Mouse (Mus musculus) adipocyte (in vitro differentiated cells): Measurements from ENCODE around the gene Zfp983.
"Not testable (repeated sequence)": the region's sequence is repeated elsewhere in the genome, so short reads cannot be mapped to it uniquely, and the experiment has no call there.

Experiments
- DNase-seq: peaks from one replicate; pipeline ENCODE4 v3.0.0-alpha.2; 2016; ENCODE audit warnings: low spot score

Zfp983 gene

DNA sequence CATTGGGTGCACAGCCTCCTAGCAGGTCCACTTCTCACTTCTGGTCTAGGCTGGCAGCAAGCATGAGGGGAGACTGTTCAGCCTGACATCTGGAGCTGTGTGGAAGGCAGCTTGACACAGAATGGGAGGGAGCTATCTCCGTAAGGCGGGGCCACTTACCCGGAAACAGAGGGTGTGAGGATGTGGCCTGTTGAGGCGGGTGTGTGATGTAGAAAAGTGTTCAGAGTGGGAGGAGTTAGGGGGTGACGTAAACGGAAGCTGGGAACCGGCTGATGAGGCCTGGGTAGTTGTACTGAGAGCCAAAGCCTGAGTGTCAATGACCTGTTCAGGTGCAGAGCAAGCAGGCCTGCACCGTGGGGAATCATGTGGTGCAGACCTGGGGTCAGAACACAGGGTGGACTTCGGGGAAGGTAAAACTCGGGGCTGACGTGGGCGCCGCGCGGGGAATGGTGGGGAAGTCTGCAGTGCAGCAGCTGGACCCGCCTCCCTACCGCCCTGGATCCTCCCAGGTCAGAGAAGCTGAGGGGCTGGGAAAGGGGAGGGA lies at the start of gene Zfp983:
Gene Zfp983 (plus strand): TSS at position 261 of the 544 bp plus-strand sequence.
- DNase-seq = peak; percentile 98

DNA sequence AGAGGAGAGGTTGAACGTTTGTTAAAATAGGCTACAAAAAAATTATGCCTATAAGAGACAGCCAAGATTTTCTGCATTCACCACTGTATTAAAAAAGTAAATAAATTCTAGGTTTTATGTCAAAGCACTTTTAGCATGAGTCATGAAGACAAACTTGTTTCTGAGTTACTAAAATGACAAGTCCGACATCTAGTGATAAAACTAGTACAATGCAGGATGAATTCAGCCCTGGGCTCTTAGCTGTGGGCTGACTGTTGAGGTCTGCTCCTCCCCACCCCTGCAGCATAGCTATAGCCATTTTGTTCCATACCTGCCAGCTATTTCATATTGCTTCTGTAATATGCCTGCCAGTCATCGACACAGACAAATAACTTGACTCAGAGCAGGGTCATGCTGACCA lies 34.1 kb upstream of the Zfp983 start:
- peak; percentile 61 for DNase-seq

DNA sequence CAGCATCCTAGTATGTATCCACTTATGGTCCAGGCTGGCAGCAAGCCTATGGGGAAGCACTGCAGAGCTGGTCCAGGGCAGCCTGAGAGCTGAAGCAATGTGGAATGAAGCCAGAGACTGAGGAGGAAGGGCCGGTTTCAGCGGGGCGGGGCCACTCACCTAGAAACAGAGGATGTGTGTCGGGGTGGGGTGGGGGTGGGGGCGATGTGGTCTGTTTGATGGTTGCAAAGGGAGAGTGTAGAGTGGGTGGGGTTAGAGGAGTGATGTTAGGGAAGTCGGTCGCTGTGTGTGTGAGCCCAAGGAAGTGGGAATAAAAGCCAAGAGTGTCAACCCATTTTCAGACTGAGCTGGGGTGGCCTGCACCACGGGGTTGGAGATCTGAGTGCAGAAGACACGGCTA lies 33.1 kb upstream of the Zfp983 start:
- DNase-seq = no peak

DNA sequence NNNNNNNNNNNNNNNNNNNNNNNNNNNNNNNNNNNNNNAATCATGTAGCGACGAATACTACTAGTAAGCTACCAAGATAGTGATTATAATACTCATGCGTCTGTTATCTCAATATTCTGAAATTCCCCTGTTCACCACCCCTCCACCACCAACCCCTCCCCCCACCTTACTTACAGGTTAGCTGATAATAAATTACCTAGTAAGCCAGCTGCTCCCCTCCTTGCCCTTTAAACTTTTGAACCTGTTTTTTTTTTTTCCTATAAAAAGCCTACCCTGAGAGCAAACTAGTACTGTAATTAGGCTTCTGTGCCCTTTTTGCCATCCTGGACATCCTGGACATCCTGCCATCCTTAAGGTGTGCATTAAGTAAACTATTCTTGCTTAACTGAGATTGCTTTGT lies 26.8 kb upstream of the Zfp983 start:
- no peak for DNase-seq

DNA sequence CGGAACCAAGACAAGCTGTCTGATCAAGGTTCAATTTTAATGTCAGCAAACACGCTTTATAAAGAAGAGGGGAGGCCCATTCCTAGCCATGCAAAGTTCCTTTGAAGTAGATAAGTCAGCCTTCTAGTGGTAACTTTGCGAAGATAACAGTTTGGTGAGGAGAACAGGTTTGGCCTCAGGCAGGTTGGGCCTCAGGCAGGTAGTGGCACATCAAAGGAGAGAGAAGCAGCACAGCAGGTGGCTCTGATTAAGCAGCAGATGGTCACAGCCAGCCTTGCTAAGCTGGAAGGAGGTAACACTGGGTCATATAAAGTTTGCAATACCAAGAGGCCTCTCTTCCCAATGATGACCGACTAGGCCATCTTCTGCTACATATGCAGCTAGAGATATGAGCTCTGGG lies 14.7 kb upstream of the Zfp983 start:
- DNase-seq = not testable (repeated sequence)

DNA sequence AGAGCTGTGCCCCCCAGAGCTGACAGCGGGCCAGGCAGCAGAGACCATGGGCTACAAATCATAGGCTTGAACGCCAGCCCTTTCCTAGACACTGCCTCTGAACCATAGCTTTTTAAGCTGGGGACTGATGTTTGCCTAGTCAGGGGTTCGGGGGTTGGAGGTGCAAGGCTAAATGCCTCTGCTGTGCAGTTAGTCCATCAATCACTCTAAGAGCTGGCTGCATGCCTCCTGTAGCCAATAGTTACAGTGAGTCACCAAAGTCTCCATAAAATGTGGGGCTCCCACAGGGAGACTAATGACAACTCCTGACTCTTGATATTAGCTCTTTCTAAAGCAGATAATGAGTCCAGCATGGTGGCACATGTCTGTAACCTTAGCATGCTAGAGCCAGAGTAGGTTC lies 1.6 kb upstream of the Zfp983 start:
- peak; percentile 77 for DNase-seq

DNA sequence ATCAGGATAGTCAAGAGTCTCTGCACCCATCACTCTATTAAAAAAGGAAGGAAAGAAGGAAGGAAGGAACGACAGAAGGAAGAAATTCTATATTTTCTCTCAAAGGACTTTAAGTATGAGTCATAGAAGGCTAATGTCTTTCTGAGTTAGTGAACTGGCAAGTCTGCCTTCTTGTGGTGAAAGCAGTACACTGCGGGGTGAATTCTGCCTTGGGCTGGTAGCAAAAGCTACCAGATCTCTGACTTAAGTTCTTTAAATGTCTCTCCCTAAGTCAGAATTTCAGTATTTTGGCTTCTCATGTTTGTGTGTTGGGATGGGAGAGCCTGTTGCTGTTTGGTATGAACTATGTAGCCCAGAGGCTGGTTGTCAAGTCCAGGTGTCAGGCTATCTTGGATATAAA lies 488 bp upstream of the Zfp983 start:
- peak; percentile 82 for DNase-seq

DNA sequence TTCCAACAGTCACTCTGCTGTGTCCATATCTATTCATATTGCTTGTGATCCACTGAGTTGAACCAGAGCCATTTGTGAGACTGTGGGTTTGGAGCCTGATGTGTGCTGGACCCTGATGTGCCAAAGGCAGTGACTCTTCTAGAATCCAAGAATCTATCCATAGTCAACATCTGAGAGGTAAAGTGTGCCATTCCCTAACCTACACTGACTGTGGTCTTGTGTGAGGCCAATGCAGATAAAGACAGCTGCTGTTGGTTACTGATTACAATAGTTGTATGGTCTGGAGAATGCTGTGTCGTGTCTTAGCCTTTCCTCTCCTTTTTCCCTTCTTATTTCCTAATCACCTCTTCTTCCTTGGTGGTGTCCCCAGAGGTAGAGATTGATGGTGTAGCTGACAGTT lies 28.4 kb downstream of the Zfp983 start:
- DNase-seq = not testable (repeated sequence)

DNA sequence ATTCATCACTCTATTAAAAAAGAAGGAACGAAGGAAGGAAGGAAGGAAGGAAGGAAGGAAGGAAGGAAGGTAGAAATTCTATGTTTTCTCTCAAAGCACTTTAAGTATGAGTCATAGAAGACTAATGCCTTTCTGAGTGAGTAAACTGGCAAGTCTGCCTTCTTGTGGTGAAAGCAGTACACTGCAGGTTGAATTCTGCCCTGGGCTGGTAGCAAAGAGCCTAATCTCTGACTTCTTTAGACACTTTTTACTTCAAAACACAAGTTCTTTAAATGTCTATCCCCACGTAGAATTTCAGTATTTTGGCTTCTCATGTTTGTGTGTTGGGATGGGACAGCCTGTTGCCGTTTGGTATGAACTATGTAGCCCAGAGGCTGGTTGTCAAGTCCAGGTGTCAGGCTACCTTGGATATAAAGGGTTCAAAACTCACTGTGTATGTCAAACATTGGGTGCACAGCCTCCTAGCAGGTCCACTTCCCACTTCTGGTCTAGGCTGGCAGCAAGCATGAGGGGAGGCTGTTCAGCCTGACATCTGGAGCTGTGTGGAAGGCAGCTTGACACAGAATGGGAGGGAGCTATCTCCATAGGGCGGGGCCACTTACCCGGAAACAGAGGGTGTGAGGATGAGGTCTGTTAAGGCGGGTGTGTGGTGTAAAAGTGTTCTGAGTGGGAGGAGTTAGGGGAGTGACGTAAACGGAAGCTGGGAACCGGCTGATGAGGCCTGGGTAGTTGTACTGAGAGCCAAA lies 29.0 kb downstream of the Zfp983 start:
- peak; percentile 98 for DNase-seq

DNA sequence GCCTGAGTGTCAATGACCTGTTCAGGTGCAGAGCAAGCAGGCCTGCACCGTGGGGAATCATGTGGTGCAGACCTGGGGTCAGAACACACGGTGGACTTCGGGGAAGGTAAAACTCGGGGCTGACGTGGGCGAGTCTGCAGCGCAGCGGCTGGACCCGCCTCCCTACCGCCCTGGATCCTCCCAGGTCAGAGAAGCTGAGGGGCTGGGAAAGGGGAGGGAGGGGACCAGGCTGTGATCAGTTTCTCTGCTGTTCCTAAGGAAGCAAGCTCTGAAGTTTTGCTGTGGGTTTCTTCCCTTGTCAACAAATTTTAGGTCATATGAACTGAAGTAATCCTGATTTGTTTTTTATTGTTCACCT lies 29.6 kb downstream of the Zfp983 start:
- DNase-seq = not testable (repeated sequence)

DNA sequence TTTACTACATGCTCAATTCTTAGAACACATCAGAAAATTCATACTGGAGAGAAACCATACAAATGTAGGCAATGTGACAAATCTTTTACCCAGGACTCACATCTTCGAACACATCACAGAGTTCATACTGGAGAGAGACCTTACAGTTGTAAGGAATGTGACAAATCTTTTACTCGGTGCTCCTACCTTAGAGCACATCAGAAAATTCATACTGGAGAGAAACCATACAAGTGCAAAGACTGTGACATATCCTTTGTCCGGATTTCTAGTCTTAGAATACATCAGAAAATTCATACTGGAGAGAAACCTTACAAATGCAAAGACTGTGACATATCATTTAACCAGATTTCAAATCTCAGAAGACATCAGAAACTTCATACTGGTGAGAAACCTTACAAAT lies 41.1 kb downstream of the Zfp983 start, which contains the start of gene Gm10226:
Gene Gm10226 (plus strand): TSS at position 301 of the 400 bp plus-strand sequence.
- no peak for DNase-seq

DNA sequence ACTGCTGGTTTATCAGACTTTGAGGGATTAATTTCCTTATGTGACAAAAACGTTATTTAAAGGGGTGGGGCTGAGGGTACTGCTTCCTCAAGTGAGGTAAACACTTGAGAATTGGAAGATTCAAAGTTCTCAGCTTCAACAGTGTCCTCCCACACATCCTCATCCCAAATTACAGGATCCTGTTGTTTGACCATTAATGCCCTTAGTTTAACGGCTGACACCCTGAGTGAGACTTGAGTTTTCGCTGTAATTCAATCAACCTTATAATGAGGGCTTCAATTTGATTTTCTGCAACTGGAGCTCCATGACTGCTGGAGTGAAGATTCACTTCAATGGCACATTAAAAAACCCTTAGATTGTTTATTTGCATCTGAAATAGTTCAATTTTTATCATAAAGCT lies 42.9 kb downstream of the Zfp983 start:
- DNase-seq = no peak

DNA sequence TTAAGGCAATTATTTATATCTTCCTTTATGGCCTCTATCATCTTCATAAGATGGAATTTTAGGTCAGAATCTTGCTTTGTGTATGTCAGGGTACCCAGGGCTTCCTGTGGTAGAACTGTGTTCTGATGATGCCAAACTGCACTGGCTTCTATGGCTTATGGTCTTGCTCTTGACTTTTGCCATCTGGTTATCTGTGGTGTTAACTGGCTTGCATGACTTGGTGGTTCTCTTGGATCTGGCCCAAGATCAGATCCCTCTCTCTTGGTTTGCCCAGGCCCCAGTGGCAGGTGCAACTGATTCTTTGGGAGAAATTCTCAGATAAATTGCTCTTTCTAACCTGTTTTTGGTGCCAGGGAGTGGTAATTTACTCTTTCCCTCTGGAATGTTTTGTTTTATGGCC lies 45.6 kb downstream of the Zfp983 start:
- no peak for DNase-seq

DNA sequence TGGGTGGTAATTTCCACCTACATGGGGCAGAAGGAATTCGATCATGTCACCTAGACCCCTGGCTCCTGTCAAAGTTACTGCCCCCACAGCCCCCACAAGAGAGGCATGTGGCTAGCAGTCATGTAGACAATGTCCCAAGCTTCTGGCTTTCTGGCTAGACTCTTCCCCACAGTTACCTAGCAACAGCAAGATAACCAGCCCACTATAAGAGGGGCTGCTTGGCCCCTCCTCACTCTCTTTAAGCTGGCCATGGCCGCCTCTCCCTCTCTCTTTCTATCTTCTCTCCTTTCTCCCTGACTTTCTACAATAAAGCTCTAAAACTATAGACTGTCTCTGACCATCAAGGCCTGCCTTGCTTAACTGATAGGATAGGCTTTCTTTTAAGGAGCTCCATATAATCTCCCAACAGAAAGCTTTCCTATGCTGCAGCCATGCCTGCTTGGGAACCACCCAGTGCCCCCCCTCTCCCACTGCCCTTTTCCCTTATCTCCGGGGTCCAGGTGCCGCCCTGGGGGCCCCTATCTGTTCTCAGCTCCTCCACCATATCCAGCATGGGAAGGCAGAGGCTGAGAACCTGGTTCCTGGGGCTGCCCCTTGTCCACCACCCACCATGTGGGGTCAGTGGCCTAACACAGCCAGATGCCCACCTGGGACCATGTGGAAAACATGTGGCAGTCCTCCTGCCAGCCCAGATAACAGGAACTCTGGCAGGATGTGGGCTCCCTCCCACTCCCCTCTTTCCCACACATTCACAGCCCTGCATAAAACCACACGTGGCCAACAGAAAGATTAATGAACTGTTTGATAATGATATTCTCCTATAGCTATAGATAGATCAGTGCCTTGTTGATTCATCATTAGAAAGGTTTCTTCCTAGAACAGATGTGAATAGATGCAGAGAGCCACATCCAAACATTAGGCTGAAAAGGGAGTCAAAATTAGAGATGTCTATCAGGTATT lies 52.1 kb downstream of the Zfp983 start:
- no peak for DNase-seq

DNA sequence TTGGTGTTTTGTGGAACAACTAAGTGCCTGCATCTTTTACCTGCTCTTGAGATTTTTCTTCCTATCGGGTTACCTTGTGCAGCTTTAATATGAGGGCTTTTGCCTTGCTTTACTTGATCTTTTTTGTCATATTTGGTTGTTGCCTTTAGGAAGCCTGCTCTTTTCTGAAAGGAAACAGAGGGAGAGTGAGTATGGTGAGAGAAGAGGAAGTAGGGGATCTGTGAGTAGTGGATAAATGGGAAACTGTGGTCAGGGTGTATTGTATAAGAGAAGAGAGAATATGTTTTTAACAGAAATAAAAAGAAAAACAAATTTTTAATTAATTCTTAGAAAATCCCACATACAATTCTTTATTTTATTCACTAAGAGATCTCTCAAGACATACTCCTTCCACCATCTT lies 53.0 kb downstream of the Zfp983 start:
- no peak for DNase-seq

DNA sequence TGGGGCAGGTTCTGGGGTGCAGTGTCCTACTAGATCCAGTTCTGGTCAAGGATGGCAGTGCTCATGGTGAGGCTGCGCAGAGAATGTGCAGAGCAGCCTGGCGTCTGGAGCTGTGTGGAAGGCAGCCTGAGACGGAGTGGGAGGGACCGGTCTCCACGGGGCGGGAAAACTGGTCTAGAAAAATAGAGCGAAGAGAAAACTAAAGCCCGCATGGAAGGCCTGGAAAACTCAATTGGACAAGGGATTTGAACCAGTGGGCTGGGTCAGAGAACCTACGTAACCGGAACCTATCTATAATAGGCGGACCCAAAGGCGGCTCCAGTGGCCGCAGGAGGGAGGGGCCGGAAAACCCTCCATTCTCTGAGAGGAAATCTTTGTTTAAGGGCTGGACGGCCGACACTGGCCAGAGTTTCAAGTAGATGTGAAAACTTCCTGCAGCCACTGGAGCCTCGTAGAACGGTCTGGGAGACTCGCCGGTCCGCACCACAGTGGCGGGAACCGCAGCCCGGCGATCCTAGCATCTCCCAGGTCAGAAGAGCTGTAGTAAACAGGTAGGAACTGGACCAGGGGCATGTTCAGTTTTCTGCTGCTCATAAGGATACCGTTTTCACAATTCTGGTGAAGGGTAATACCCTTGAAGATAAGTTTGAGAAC lies 57.0 kb downstream of the Zfp983 start, which contains the start of gene Zfp760:
Gene Zfp760 (plus strand): TSS at position 399 of the 654 bp plus-strand sequence.
- DNase-seq = peak; percentile 91

DNA sequence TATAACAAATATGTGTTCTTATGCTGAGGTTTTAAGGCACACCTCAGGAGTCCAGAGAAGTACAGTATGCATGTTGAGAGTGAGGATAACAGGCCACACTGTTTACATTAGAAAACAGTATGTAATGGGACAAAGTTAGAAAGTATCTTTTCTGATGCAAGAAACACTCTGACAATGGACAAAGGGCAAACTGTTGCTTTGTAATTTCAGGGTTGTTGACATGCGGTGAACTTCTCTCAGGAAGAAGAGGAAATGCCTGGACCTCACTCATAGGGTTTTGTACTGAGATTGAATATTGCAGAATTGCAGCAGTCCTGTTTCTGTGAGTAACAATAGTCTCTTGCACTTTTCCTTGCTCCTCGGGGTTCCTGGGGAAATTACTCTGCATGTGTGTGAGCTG lies 58.0 kb downstream of the Zfp983 start:
- DNase-seq = peak; percentile 46
